Mouse (Mus musculus): ENCODE data around the gene Tsacc. TPM values are rescaled to one million over a fixed set of nuclear protein-coding genes. Genes with fewer than 3 reads are reported as not detected.

Gene Tsacc
- polyA plus RNA-seq, 1 experiment from 2014 or later, result 9.1 TPM

- H3K27ac ChIP-seq (ENCODE audit: low read depth), result no peak overlapping the region
- no peak for TF ChIP-seq CTCF (IDR thresholded peaks at IDR 0.05; ENCODE audit: low read depth)
Observed at GRCm38 (mm10) chr3:88262346-88262745, 34.5 kb downstream of the Tsacc start.

DNA sequence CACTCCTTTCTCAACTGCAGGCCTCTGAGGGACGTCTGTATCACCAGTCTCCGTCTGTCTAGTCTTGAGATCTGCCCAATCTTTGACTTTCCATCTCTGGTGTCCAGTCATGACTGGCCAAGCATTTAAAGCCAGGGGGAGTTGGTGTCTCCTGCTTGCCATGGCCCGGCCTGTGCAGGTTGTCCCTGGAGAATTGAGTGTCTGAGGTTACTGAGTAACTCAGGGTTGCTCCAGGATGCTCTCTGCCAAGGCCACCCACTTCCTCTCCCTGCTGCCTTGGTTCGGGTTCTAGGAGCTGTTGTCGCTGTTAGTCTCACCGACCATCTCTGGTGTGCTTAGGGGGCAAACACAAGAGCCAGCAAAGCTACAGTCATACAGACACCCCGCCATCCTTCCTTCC lies 40.4 kb downstream of the Tsacc start:
- Histone ChIP-seq H3K4me2 (no peak overlapping the region), H3K4me3 (ENCODE audit: low read depth, low read length) (no peak overlapping the region), H3K9ac (no peak overlapping the region), H3K4me1 (ENCODE audit: insufficient read depth) (no peaks in the 10 kb centered on the region), H3K9me3 (ENCODE audit: low read depth, low read length) (no peaks in the 10 kb centered on the region), H3K27me3 (ENCODE audit: insufficient read depth, low read length) (peaks cover 33% of the 10 kb centered on the region), H3K36me3 (ENCODE audit: insufficient read depth) (no peaks in the 10 kb centered on the region), H3K27ac (ENCODE audit: low read depth) (no peak overlapping the region)
- DNase-seq (no peak), ATAC-seq (ENCODE audit: insufficient read depth) (no peak)
- WGBS, result 48% methylated on average over 7 of the region's 7 CpGs
- TF ChIP-seq CTCF (IDR thresholded peaks at IDR 0.05; ENCODE audit: low read depth), result no peak

More at GRCm38 (mm10) chr3:88262346-88262745, 34.5 kb downstream of the Tsacc start:
- Histone ChIP-seq H3K9me3 (ENCODE audit: low read depth, low read length) (no peaks in the 10 kb centered on the region), H3K4me3 (ENCODE audit: low read depth, low read length) (no peak overlapping the region), H3K27me3 (ENCODE audit: insufficient read depth, low read length) (no peaks in the 10 kb centered on the region; the same call in 1 of the 2 replicates), H3K4me1 (ENCODE audit: insufficient read depth) (no peaks in the 10 kb centered on the region), H3K9ac (no peak overlapping the region), H3K4me2 (no peak overlapping the region), H3K36me3 (ENCODE audit: insufficient read depth) (no peaks in the 10 kb centered on the region)
- DNase-seq, result no peak
- no peak for ATAC-seq (ENCODE audit: insufficient read depth)
- WGBS, result 59% methylated on average over 3 of the region's 3 CpGs

DNA sequence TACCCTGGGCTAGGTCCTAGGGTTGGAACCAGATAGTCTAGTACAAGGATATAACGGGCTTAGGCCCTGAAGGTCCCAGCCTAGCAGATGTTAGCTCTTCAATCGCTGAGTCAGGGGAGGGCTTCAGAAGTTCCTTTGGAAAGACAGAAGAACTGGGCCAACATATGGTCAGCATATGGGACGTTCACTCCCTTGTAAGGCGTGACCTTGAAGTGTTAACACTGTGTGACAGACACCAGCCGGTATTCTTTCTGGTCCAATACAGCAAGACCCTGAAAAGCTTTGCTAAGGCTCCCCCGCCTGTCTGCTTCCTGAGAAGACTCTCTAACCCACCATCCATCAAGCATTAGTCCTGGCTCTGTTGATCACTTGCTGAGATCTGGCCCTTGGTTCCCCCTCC lies 40.8 kb downstream of the Tsacc start:
- H3K4me2 ChIP-seq, result no peak overlapping the region
- no peak overlapping the region for H3K9ac ChIP-seq
- no peaks in the 10 kb centered on the region for H3K4me1 ChIP-seq (ENCODE audit: insufficient read depth)
- H3K27me3 ChIP-seq (ENCODE audit: insufficient read depth, low read length), result peaks cover 33% of the 10 kb centered on the region
- no peaks in the 10 kb centered on the region for H3K36me3 ChIP-seq (ENCODE audit: insufficient read depth)
- peak; percentile 93 for ATAC-seq (ENCODE audit: insufficient read depth)
- no peak for TF ChIP-seq CTCF (IDR thresholded peaks at IDR 0.05; ENCODE audit: low read depth)
- H3K4me3 ChIP-seq (ENCODE audit: low read depth, low read length), result no peak overlapping the region
- H3K27ac ChIP-seq (ENCODE audit: low read depth), result no peak overlapping the region
- H3K9me3 ChIP-seq (ENCODE audit: low read depth, low read length), result no peaks in the 10 kb centered on the region
- WGBS, result 38% methylated on average over 6 of the region's 6 CpGs
- peak; percentile 80 for DNase-seq

- Histone ChIP-seq H3K4me3 (ENCODE audit: low read depth, low read length) (peak within 1 kb of the TSS; percentile 39), H3K4me1 (ENCODE audit: insufficient read depth) (no peaks in the 10 kb centered on the region), H3K9ac (peak within 1 kb of the TSS; percentile 40), H3K4me2 (peak within 1 kb of the TSS; percentile 66), H3K9me3 (ENCODE audit: low read depth, low read length) (no peaks in the 10 kb centered on the region), H3K27ac (ENCODE audit: low read depth) (no peak within 1 kb of the TSS), H3K36me3 (ENCODE audit: insufficient read depth) (no peaks in the 10 kb centered on the region), H3K27me3 (ENCODE audit: insufficient read depth, low read length) (peaks cover 33% of the 10 kb centered on the region)
- no peak for ATAC-seq (ENCODE audit: insufficient read depth)
- no peak for TF ChIP-seq CTCF (IDR thresholded peaks at IDR 0.05; ENCODE audit: low read depth)
- DNase-seq, result peak; percentile 34
- WGBS, result 2% methylated on average over 34 of the region's 34 CpGs
Observed at GRCm38 (mm10) chr3:88254268-88254926, 42.4 kb downstream of the Tsacc start, which contains the start of gene Rhbg. Gene Rhbg, minus strand, starts transcription at chr3:88254709.

DNA sequence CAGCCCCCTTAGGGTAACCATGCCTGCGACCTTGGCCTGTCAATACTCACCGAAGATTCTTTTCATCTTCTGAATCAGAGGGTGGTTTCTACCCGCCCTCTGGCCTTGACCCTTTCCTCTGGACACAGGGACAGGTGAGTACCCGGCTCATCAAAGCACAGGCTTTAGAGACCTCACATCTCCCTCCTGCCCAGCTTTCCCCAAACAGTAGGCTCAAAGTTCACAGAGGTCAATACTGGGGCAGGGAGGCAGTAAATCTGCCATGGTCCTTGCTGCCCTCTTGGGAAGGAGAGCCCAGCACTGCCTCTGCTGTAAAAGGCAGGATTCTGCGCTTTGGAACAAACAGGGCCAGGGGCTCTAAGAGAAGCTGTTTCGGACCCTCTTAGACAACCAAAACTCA lies 44.1 kb downstream of the Tsacc start:
- H3K27ac ChIP-seq (ENCODE audit: low read depth), result no peak overlapping the region
- 61% methylated on average over 6 of the region's 6 CpGs for WGBS
- no peak for TF ChIP-seq CTCF (IDR thresholded peaks at IDR 0.05; ENCODE audit: low read depth)
- no peaks in the 10 kb centered on the region for H3K36me3 ChIP-seq (ENCODE audit: insufficient read depth)
- ATAC-seq (ENCODE audit: insufficient read depth) (no peak), DNase-seq (no peak)
- no peak overlapping the region for H3K9ac ChIP-seq
- no peaks in the 10 kb centered on the region for H3K9me3 ChIP-seq (ENCODE audit: low read depth, low read length)
- H3K4me2 ChIP-seq, result no peak overlapping the region
- H3K27me3 ChIP-seq (ENCODE audit: insufficient read depth, low read length), result peaks cover 33% of the 10 kb centered on the region
- H3K4me1 ChIP-seq (ENCODE audit: insufficient read depth), result no peaks in the 10 kb centered on the region
- H3K4me3 ChIP-seq (ENCODE audit: low read depth, low read length), result no peak overlapping the region

- Histone ChIP-seq H3K27me3 (ENCODE audit: insufficient read depth, low read length) (peaks cover 17% of the 10 kb centered on the region), H3K4me3 (ENCODE audit: low read depth, low read length) (no peak overlapping the region), H3K9me3 (ENCODE audit: low read depth, low read length) (no peaks in the 10 kb centered on the region), H3K9ac (no peak overlapping the region), H3K4me2 (no peak overlapping the region), H3K4me1 (ENCODE audit: insufficient read depth) (no peaks in the 10 kb centered on the region), H3K27ac (ENCODE audit: low read depth) (no peak overlapping the region), H3K36me3 (ENCODE audit: insufficient read depth) (no peaks in the 10 kb centered on the region)
- no peak for DNase-seq
- no peak for ATAC-seq (ENCODE audit: insufficient read depth)
- TF ChIP-seq CTCF (IDR thresholded peaks at IDR 0.05; ENCODE audit: low read depth), result no peak
- WGBS, result 79% methylated on average over 11 of the region's 11 CpGs
Observed at GRCm38 (mm10) chr3:88248406-88248805, 48.4 kb downstream of the Tsacc start.

DNA sequence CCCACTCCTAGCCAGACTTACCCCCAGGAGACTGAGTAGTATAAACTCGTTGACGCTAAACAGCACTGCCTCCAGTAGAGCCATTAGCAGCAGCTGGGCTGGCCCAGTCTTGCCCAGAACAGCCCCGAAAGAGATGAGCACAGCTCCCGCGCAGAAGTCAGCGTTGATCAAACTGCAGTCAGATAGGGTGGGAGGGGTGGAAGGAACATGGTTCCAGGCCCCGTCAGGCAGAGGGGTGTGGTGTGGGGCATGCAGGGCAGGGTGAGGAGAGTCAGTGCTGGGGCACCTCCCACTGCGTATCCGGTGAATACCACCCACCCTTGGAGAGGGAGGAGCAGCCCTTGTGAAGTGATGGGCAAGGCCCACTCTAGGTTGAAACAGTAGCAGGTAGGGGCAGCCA lies 49.1 kb downstream of the Tsacc start:
- H3K27ac ChIP-seq (ENCODE audit: low read depth), result no peak overlapping the region
- H3K4me3 ChIP-seq (ENCODE audit: low read depth, low read length), result no peak overlapping the region
- H3K4me2 ChIP-seq, result no peak overlapping the region
- no peak for DNase-seq
- no peaks in the 10 kb centered on the region for H3K4me1 ChIP-seq (ENCODE audit: insufficient read depth)
- no peak for TF ChIP-seq CTCF (IDR thresholded peaks at IDR 0.05; ENCODE audit: low read depth)
- ATAC-seq (ENCODE audit: insufficient read depth), result no peak
- H3K27me3 ChIP-seq (ENCODE audit: insufficient read depth, low read length), result peaks cover 17% of the 10 kb centered on the region
- H3K36me3 ChIP-seq (ENCODE audit: insufficient read depth), result no peaks in the 10 kb centered on the region
- 61% methylated on average over 9 of the region's 9 CpGs for WGBS
- no peaks in the 10 kb centered on the region for H3K9me3 ChIP-seq (ENCODE audit: low read depth, low read length)
- H3K9ac ChIP-seq, result no peak overlapping the region

All from lung, embryonic 14.5 days (tissue).